Comparison of ENCODE assay signal across 11 mouse cellular contexts in the genomic region with DNA sequence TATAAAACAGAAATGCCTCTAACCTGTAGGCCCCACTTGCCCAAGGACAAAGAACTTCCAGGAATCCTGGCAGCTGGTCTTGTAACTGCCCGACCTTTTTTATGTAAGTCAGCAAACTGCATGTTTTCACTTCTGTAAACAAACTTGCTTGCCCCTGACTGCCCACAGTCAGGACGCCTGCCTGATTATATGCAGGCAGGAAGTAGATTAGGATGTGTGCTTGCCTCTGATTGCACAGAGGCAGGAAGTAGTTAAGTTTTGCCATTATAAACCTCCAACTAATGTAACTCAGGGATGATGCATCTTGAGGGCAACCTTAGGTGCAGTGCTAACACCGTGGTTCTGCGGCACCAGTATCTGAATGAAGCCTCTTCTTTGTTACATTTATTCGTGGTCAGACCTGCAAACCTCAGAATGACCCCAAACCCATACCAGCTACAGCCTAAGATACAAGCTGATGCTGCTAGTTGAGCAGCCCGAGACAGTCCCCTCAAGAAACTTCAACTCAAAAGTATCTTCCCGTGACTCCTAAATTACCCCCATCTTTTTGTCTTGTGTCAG.
DNase-seq lines count a peak whose midpoint lies in the region; ATAC-seq and TF ChIP-seq lines count a peak whose summit lies in the region.
"Had no signal": no experiment of that assay in that cellular context is flagged by ENCODE, and none has a peak within 500 bp of the region (broad histone marks: within the 10 kb centered on the region; RNA-seq: fewer than 3 reads in every experiment).

No protein-coding gene starts in this region.

- in situ Hi-C loops in ES-E14 (cut with MboI; ENCODE audit: low sequenced_read_pairs in 2 of 2, unreplicated experiment in 2 of 2), result no loop called here

- no peak overlapping the region for H3K4me3 ChIP-seq in heart, embryonic 10.5 days
- no peak overlapping the region for H3K4me3 ChIP-seq in ES-E14 (ENCODE audit: insufficient read depth in 1 of 2, low read depth in 1 of 2, low read length in 2 of 2, poor library complexity in 1 of 2, severe bottlenecking in 1 of 2)
- H3K4me3 ChIP-seq in limb, embryonic 10.5 days, result no peak overlapping the region
- H3K4me3 ChIP-seq in forebrain, embryonic 14.5 days (ENCODE audit: low read depth, low read length), result no peak overlapping the region

- H3K27me3 ChIP-seq in heart, embryonic 10.5 days (ENCODE audit: insufficient read depth, poor library complexity, severe bottlenecking), result no peaks in the 10 kb centered on the region
- H3K27me3 ChIP-seq in limb, embryonic 10.5 days (ENCODE audit: low read depth, poor library complexity, severe bottlenecking), result no peaks in the 10 kb centered on the region
- no peaks in the 10 kb centered on the region for H3K27me3 ChIP-seq in forebrain, embryonic 14.5 days (replicated peaks; ENCODE audit: control insufficient read depth, insufficient read depth, low read length)

- H3K4me2 ChIP-seq in forebrain, embryonic 14.5 days (ENCODE audit: low read length), result no peak overlapping the region

- no peak for ATAC-seq in forebrain, embryonic 14.5 days
- ATAC-seq: hindbrain, postnatal 0 days had no signal

- no peaks in the 10 kb centered on the region for H3K36me3 ChIP-seq in heart, embryonic 10.5 days
- no peaks in the 10 kb centered on the region for H3K36me3 ChIP-seq in ES-E14 (ENCODE audit: control insufficient read depth, insufficient read depth, low read length, poor library complexity, severe bottlenecking)
- no peaks in the 10 kb centered on the region for H3K36me3 ChIP-seq in limb, embryonic 10.5 days
- no peaks in the 10 kb centered on the region for H3K36me3 ChIP-seq in forebrain, embryonic 14.5 days (ENCODE audit: control insufficient read depth, insufficient read depth, low read length)

- peaks cover 9% of the 10 kb centered on the region; the same call in 1 of the 2 replicates for H3K4me1 ChIP-seq in heart, embryonic 10.5 days
- H3K4me1 ChIP-seq in ES-E14 (ENCODE audit: control insufficient read depth in 2 of 2, insufficient read depth in 2 of 2, low read length in 2 of 2, poor library complexity in 1 of 2), result peaks cover 39 to 44% of the 10 kb centered on the region in 2 experiments
- peaks cover 5% of the 10 kb centered on the region for H3K4me1 ChIP-seq in limb, embryonic 10.5 days
- peaks cover 5% of the 10 kb centered on the region; the same call in 1 of the 2 replicates for H3K4me1 ChIP-seq in forebrain, embryonic 14.5 days (ENCODE audit: control insufficient read depth, insufficient read depth, low read length)

- no peak for DNase-seq in heart, embryonic 10.5 days (ENCODE audit: low spot score)
- DNase-seq in heart, postnatal 25 days (ENCODE audit: low spot score), result no peak
- no peak for DNase-seq in ES-E14 (ENCODE audit: low read depth, low spot score)
- no peak for DNase-seq in limb, embryonic 10.5 days (ENCODE audit: low spot score)
- peak; percentile 43 for DNase-seq in lung, postnatal 25 days (ENCODE audit: low spot score)
- DNase-seq in left cerebral cortex, postnatal 14 days (ENCODE audit: low spot score in 2 of 2), result no peak
- DNase-seq in forebrain, embryonic 14.5 days (ENCODE audit: low spot score), result no peak
- no peak for DNase-seq in right cerebral cortex, postnatal 10 days (ENCODE audit: low spot score in 2 of 2)
- DNase-seq: adrenal gland, postnatal 36 days; cerebellum, postnatal 25 days had no signal

- peak overlapping the region; percentile 5; the same call in 1 of the 2 replicates for H3K9ac ChIP-seq in ES-E14 (ENCODE audit: insufficient read depth, low read depth, low read length, poor library complexity, severe bottlenecking)
- no peak overlapping the region for H3K9ac ChIP-seq in forebrain, embryonic 14.5 days (ENCODE audit: low read length)

- intact Hi-C loops in heart, postnatal 25 days (cut with DNase I), result loop anchor here (5.0 kb wide), 1 partner anchor 71 kb away; no protein-coding TSS in a partner anchor
- intact Hi-C loops in left cerebral cortex, postnatal 14 days (cut with DNase I), result no loop called here

- peak overlapping the region; percentile 52 for H3K27ac ChIP-seq in heart, embryonic 10.5 days
- peak overlapping the region; percentile 33; the same call in 1 of the 2 replicates for H3K27ac ChIP-seq in ES-E14 (ENCODE audit: insufficient read depth, low read depth, low read length, poor library complexity, severe bottlenecking)
- peak overlapping the region; percentile 50 for H3K27ac ChIP-seq in limb, embryonic 10.5 days
- H3K27ac ChIP-seq in forebrain, embryonic 14.5 days (ENCODE audit: low read depth, low read length), result no peak overlapping the region
- H3K27ac ChIP-seq: hindbrain, postnatal 0 days had no signal

- H3K9me3 ChIP-seq in heart, embryonic 10.5 days, result no peaks in the 10 kb centered on the region
- H3K9me3 ChIP-seq in ES-E14 (ENCODE audit: control insufficient read depth, insufficient read depth, low read depth, low read length), result no peaks in the 10 kb centered on the region
- H3K9me3 ChIP-seq in limb, embryonic 10.5 days (replicated peaks), result no peaks in the 10 kb centered on the region
- no peaks in the 10 kb centered on the region for H3K9me3 ChIP-seq in forebrain, embryonic 14.5 days (replicated peaks; ENCODE audit: control insufficient read depth, low read length)

- 52% methylated on average over 7 of the region's 7 CpGs for WGBS in heart, embryonic 10.5 days
- 74% methylated on average over 7 of the region's 7 CpGs for WGBS in limb, embryonic 10.5 days
- WGBS in forebrain, embryonic 14.5 days, result 84% methylated on average over 7 of the region's 7 CpGs

TF ChIP-seq in ES-E14, 5 proteins besides CTCF, POLR2A, EP300 and RAD21:
- TF ChIP-seq CHD2 (IDR thresholded peaks at IDR 0.05; ENCODE audit: low read depth, low read length) (no peak), ZNF384 (IDR thresholded peaks at IDR 0.05; ENCODE audit: low read depth, low read length) (no peak), MAFK (IDR thresholded peaks at IDR 0.05; ENCODE audit: insufficient read depth, low read depth, low read length) (no peak), HCFC1 (IDR thresholded peaks at IDR 0.05; ENCODE audit: borderline replicate concordance, insufficient read depth, low read length) (no peak), ZC3H11A (IDR thresholded peaks at IDR 0.05; ENCODE audit: borderline replicate concordance, low read depth, low read length) (no peak)
